Mouse (Mus musculus) heart, adult 2 months (tissue): ENCODE measurements around the gene Mast3. TPM values are rescaled to one million over a fixed set of nuclear protein-coding genes. Genes with fewer than 3 reads are reported as not detected.

Experiments
- DNase-seq, 2 experiments: peaks; one replicate each; pipeline ENCODE4 v3.0.0; 2021
- H3K27ac ChIP-seq: fragments of 200-600 bp; 2 replicates; pipeline ENCODE4 v1.8.1; 2022
- H3K27me3 ChIP-seq: fragments of 200-500 bp; 2 replicates; pipeline ENCODE4 v1.6.1; 2012; ENCODE audit warnings: mild to moderate bottlenecking, low read length, inconsistent platforms, mixed read lengths; ENCODE audit not compliant: control insufficient read depth, insufficient read depth
- H3K36me3 ChIP-seq: fragments of 200-500 bp; 2 replicates; pipeline ENCODE4 v1.6.1; 2012; ENCODE audit warnings: low read length, inconsistent platforms; ENCODE audit not compliant: control insufficient read depth, insufficient read depth
- H3K4me1 ChIP-seq: fragments of 200-500 bp; 2 replicates; pipeline ENCODE4 v1.6.1; 2011; ENCODE audit warnings: low read length; ENCODE audit not compliant: control insufficient read depth, insufficient read depth
- H3K4me3 ChIP-seq: fragments of 200-600 bp; 2 replicates; pipeline ENCODE4 v1.8.1; 2022
- H3K79me2 ChIP-seq: fragments of 200-500 bp; replicated peaks from 2 replicates; pipeline ENCODE4 v1.6.1; 2012; ENCODE audit warnings: mild to moderate bottlenecking, inconsistent platforms, low read length, moderate library complexity, mixed read lengths; ENCODE audit not compliant: control insufficient read depth, insufficient read depth
- H3K9ac ChIP-seq: fragments of 200-500 bp; 2 replicates; pipeline ENCODE4 v1.6.1; 2012; ENCODE audit warnings: low read depth, mild to moderate bottlenecking, control low read depth, inconsistent platforms, low read length, mixed read lengths
- CTCF ChIP-seq: fragments of 200-600 bp; IDR thresholded peaks from 2 replicates; pipeline ENCODE4 v1.8.1; 2022; ENCODE audit warnings: antibody characterized with exemption, mild to moderate bottlenecking, moderate library complexity
- EP300 ChIP-seq: fragments of 200-500 bp; IDR thresholded peaks from 2 replicates; pipeline ENCODE4 v1.6.1; 2011; ENCODE audit warnings: low read depth, low read length, control low read depth; ENCODE audit not compliant: insufficient read depth
- POLR2A ChIP-seq: fragments of 200-500 bp; IDR thresholded peaks from 2 replicates; pipeline ENCODE4 v1.6.1; 2011; ENCODE audit warnings: mild to moderate bottlenecking, low read depth, low read length, control low read depth; ENCODE audit not compliant: insufficient read depth
- WGBS: fragments of 180-500 bp; shearing (Covaris S2); methylation state at CpG from one replicate; pipeline ENCODE4 v1.1.7; 2018; 5-methylcytosine and 5-hydroxymethylcytosine counted together
- intact Hi-C: fragments of 180-260 bp; cut with DNase I; formaldehyde crosslinking; loops from one replicate; pipeline ENCODE4 v1.15.1; 2025
- long read RNA-seq: library from polyadenylated mRNA; stranded (forward); transcript quantifications from one replicate; pipeline ENCODE4 v2.0.0, GENCODE M21; 2021
- polyA plus RNA-seq: library from polyadenylated mRNA; depleted of rRNA; stranded (reverse); fragments of >200 nt; gene quantifications from 2 replicates; pipeline ENCODE4 v1.2.3, GENCODE M21; 2012; rRNA removed
- total RNA-seq, 2 experiments: library from RNA; stranded (reverse); gene quantifications; 2 replicates each; pipeline ENCODE4 v1.2.3; 2021

Gene Mast3
- total RNA-seq (1 to 10 TPM; 6.0 to 7.4 TPM), polyA plus RNA-seq (12.7 and 13.9 TPM in 2 replicates)
- long read RNA-seq, partial matches to known transcripts = 1 of 2 reads
- long read RNA-seq, other reads (novel, unspliced or antisense) = 1 of 2 reads

- Histone ChIP-seq H3K79me2 (no peaks in the 10 kb centered on the region), H3K36me3 (no peaks in the 10 kb centered on the region), H3K4me1 (no peaks in the 10 kb centered on the region), H3K27me3 (no peaks in the 10 kb centered on the region), H3K9ac (peak within 1 kb of the TSS; percentile 18; the same call in 1 of the 2 replicates), H3K27ac (peak within 1 kb of the TSS; percentile 26; the same call in 1 of the 2 replicates), H3K4me3 (peak within 1 kb of the TSS; percentile 60)
- intact Hi-C loops = loop anchor here (1.0 kb wide), 1 partner anchor 12 kb away; no protein-coding TSS in a partner anchor
- WGBS = 1% methylated on average over 45 of the region's 45 CpGs
- peak; percentile 89 to 91 for DNase-seq
- no peak for TF ChIP-seq EP300
- TF ChIP-seq CTCF = no peak
- peak; percentile 64; the same call in 1 of the 2 replicates for TF ChIP-seq POLR2A
Measured at GRCm38 (mm10) chr8:70804481-70805206, at the start of gene Mast3. Gene Mast3, minus strand, starts transcription at chr8:70805054.

GRCm38 (mm10) chr8:70853863-70854262 lies 49.0 kb upstream of the Mast3 start:
- TF ChIP-seq EP300 (no peak), CTCF (no peak), POLR2A (no peak)
- Histone ChIP-seq H3K4me1 (peaks cover 2% of the 10 kb centered on the region; the same call in 1 of the 2 replicates), H3K79me2 (no peaks in the 10 kb centered on the region), H3K36me3 (no peaks in the 10 kb centered on the region), H3K9ac (no peak overlapping the region), H3K27me3 (no peaks in the 10 kb centered on the region), H3K27ac (no peak overlapping the region), H3K4me3 (no peak overlapping the region)
- intact Hi-C loops = no loop called here
- DNase-seq = no peak
- WGBS = 73% methylated on average over 2 of the region's 2 CpGs

- Histone ChIP-seq H3K27ac (no peak overlapping the region), H3K4me3 (no peak overlapping the region), H3K9ac (no peak overlapping the region), H3K4me1 (peaks cover 2% of the 10 kb centered on the region; the same call in 1 of the 2 replicates), H3K36me3 (no peaks in the 10 kb centered on the region), H3K79me2 (no peaks in the 10 kb centered on the region), H3K27me3 (no peaks in the 10 kb centered on the region)
- WGBS = 88% methylated on average over 41 of the region's 41 CpGs
- intact Hi-C loops = no loop called here
- DNase-seq = no peak
- no peak for TF ChIP-seq CTCF
- no peak for TF ChIP-seq POLR2A
- no peak for TF ChIP-seq EP300
Measured at GRCm38 (mm10) chr8:70852595-70853231, 47.9 kb upstream of the Mast3 start.

GRCm38 (mm10) chr8:70851837-70852236 lies 47.0 kb upstream of the Mast3 start:
- no peaks in the 10 kb centered on the region for H3K27me3 ChIP-seq
- peaks cover 2% of the 10 kb centered on the region; the same call in 1 of the 2 replicates for H3K4me1 ChIP-seq
- TF ChIP-seq EP300 = no peak
- no peak for TF ChIP-seq POLR2A
- no peak for TF ChIP-seq CTCF
- no peak overlapping the region for H3K27ac ChIP-seq
- no peak for DNase-seq
- H3K79me2 ChIP-seq = no peaks in the 10 kb centered on the region
- 56% methylated on average over 6 of the region's 6 CpGs for WGBS
- H3K9ac ChIP-seq = no peak overlapping the region
- intact Hi-C loops = no loop called here
- H3K36me3 ChIP-seq = no peaks in the 10 kb centered on the region
- H3K4me3 ChIP-seq = no peak overlapping the region

- Histone ChIP-seq H3K9ac (no peak overlapping the region), H3K79me2 (no peaks in the 10 kb centered on the region), H3K4me1 (no peaks in the 10 kb centered on the region), H3K36me3 (no peaks in the 10 kb centered on the region), H3K27ac (no peak overlapping the region), H3K4me3 (no peak overlapping the region), H3K27me3 (no peaks in the 10 kb centered on the region)
- intact Hi-C loops = no loop called here
- no peak for DNase-seq
- no peak for TF ChIP-seq POLR2A
- TF ChIP-seq CTCF = no peak
- TF ChIP-seq EP300 = no peak
- 83% methylated on average over 4 of the region's 4 CpGs for WGBS
Measured at GRCm38 (mm10) chr8:70850947-70851346, 46.1 kb upstream of the Mast3 start.
